Mouse (Mus musculus) layer of hippocampus, postnatal 10 days (tissue): ENCODE data around the gene Mien1. TPM values are rescaled to one million over a fixed set of nuclear protein-coding genes. Genes with fewer than 3 reads are reported as not detected.

ENCODE experiments used
- DNase-seq, 2 experiments: peaks; one replicate each; pipeline ENCODE4 v3.0.0; 2021; ENCODE audit warnings: low spot score in 2 of 2
- long read RNA-seq: library from polyadenylated mRNA; stranded (forward); transcript quantifications from one replicate; pipeline ENCODE4 v2.0.0, GENCODE M21; 2023
- total RNA-seq, 2 experiments: library from RNA; stranded (reverse); gene quantifications; 2 replicates each; pipeline ENCODE4 v1.2.3; 2021

Mien1 gene
- total RNA-seq = 100 to 1,000 TPM; 108 to 110 TPM
- long read RNA-seq, transcript Mien1-201 (4 exons, 747 nt) = major isoform, 87 of 119 reads
- long read RNA-seq, partial matches to known transcripts = 32 of 119 reads
- long read RNA-seq, other reads (novel, unspliced or antisense) = 0 of 119 reads

DNA sequence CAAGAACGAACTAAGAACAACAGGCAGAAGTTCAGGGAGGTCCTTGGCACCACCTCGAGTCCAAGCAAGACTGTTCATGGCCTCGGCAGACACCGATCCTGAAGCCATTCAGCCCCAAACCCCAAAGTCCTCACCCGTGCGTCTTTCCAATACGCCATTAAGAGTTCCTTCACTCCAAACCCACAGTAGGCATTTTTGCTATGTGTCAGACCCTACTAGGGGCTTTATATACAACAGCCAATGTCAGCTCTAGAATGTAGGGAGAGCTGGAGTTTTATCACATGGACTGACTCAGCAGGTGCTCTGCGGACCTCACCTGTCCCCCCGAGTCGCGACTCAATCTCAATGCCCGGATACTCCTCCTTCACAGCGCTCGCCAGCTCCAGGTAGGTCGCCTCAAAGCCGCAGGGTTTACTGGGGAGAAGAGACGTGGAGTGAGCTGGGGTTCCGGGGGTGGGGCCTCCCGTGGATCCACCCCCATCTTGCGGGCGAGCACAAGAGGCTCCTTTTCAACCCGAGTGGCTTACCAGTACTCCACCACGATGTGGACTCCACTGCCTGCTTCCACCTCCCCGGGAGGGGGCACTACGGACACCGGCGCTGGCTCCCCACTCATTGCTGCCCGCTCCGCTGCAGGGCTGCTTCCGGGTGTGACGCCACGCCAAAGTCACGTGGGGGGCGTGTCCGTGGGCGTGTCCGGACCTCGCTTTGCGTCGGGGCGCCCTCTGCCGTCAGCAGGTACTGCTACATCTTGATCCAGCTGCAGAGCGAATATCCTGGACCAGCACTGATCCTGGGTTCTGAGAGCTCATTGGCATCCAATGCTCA is at the start of gene Mien1:
Gene Mien1 (minus strand): TSS at position 661 of the 828 bp plus-strand sequence.
- peak; percentile 99 for DNase-seq

DNA sequence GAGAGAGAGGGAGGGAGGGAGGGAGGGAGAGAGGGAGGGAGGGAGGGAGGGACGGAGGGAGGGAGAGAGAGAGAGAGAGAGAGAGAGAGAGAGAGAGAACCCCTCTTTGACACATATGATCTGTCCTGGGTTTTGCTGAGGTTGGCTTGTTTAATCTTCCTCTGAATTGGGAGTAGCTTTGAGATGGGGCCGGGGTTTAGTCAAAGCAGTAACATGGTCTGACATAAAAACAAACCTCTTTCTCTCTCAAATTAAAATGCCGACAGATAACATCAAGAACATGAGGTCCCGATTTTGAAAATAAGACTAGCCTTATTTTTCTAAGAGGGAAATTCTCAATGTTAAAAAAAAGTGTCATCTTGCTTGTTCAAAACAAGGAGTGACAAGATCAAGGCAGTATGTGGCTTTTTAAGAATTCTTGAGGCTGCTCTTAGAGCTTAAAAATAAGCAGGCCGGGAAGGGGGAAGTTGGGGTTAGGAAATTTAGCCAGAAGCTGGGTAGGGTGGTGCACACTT is 48.8 kb upstream of the Mien1 start:
- DNase-seq = no peak

GRCm38 (mm10) chr11:98485749-98486148 is 47.0 kb upstream of the Mien1 start:
- no peak for DNase-seq

DNA sequence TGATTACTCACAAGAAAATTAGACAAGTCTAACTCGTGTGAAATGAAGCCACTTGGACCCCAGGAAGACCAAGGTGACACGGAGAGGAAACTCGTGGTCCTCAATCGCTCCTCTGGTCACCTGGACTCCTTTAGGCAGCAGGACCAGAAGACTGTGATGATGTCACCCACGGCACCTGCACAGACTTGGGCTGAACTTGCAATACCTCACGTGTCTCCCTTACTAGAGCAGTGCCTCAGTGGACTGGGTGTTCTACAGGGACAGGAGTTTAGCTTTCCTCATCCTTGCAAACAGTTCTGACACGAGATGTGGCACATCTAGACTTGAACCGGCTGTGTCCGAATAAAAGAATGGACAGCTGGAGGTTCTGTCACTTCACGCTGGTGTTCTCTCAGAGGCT is 43.3 kb upstream of the Mien1 start:
- no peak for DNase-seq

GRCm38 (mm10) chr11:98481231-98481630 is 42.4 kb upstream of the Mien1 start:
- no peak for DNase-seq

DNA sequence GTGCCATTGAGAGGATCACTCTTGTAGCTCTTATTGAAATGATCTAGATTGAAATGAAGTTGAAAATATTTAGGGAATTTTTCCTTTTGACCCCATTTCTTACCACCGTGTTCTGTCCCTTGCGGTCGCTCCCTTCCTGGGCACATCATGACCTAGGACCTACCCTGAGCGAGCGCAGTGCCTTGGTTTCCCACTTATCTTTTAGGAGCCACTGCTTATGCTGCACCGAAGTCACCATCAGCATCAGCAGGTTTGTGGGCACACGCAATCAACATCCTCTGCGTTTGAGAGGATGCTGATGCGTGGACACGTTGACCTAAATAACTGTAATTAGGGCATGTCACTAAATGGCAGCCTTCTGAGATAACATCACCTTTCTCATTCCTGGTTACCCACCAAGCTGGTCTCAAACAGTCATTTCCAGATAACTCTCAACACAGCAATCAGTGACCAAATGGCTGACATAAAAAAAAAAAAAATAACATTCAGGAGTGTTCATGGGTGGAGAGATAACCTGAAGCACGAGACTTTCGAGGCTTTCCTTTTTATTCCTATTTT is 41.2 kb upstream of the Mien1 start:
- DNase-seq = no peak

- DNase-seq = no peak
Observed at GRCm38 (mm10) chr11:98479026-98479939, 40.5 kb upstream of the Mien1 start.

DNA sequence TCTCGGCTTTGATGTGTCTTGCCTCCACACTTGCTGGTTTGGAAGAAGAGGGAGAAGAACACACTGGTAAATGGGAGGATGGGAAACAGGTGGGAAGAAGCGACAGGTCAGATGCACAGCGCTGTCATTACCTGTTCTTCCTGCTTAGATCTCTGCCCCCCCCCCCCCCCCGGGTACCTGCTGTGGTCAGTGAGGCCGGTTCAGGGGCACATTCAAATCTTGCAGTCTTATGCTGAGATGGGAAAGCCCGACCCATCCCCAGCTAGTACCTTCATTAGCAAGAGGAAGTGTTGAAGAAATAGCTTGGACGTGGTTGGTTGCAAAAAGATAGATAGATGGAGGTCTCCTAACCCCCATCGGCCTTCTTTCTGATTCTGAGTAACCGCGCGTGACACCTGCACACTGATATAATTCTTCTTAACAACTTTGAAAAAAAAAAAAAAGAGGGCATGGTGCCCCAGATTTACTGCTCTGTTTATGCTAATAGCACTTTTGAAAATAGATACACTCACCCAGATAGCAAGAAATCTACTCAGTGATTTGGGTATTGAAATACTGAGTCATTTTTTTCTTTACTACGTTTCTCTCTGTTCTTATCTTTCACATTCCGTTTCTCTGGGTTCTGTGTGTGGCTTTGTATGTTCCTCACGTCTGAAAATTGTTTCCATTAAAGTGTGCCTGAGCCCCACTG is 38.4 kb upstream of the Mien1 start:
- DNase-seq = no peak

DNA sequence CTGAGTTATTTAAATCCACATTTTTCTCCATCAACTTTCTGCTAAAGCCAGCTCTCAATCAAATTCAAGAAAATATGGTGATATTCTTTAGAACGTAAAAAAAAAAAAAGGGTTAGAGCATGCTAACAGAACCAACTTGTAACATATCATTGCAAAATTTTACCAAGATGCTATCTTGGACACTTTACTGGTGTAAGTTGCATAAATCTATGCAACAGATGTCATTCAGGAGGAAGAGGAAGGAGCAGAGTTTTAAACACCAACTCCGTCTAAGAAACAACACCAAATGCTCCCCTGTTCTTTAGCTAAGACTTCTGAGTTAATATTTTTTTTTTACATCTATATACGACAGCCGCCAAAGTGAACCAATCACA is 37.6 kb upstream of the Mien1 start:
- DNase-seq = no peak

DNA sequence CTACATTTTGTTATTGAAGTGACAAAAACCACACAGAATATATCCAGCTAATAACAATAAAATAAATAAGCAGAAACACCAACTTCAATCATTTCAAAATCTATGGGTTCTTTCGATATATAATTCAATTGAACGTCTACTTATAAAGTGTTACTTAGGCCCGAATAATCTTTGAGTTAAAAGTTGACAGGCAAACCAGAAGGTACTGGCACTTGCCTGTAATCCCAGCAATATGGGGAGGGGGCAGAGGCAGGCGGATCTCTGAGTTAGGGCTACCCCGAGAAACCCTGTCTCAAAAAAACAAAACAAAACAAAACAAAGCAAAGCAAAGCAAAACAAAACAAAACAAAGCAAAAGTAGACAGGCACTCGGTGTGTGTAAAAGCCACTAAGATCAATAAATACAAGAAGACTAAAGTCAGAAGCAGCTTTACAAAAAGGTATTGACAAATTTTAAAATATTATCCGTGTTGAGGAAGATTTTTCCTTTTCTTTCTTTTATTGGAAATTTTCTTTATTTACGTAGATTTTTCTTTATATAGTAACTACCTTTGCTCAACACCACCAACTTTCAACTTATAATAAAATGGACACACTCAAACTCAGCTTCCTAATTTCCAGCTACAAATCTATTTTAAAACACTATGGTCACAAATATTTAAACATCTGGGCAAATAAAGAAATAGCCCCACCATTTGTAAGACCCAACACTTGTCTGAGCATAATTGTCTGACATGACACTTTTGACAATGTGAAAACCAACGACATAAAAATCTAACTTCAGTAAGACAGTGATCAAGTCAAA is 37.0 kb upstream of the Mien1 start:
- no peak for DNase-seq

DNA sequence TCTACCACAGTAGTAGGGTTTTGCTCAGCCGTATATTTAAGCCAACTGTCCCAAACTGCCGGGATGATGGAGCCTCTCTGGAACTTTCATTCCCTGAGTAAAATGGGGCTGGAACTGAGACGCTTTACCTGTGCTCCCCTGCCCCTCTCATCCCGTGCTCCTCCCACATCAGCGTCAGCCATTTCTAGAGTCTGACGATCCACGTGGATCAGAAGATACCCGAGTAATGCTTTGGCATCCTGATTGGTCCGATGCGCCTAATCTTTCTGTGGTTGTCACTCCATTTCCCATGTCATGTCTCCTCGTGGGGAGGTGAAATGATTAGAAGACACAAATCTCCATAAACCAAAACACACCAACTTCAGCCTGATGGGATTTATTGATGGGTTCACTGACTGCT is 36.2 kb upstream of the Mien1 start:
- no peak for DNase-seq

GRCm38 (mm10) chr11:98473916-98474479 is 35.2 kb upstream of the Mien1 start:
- no peak for DNase-seq

- DNase-seq = no peak
Observed at GRCm38 (mm10) chr11:98472696-98473095, 33.9 kb upstream of the Mien1 start.

DNA sequence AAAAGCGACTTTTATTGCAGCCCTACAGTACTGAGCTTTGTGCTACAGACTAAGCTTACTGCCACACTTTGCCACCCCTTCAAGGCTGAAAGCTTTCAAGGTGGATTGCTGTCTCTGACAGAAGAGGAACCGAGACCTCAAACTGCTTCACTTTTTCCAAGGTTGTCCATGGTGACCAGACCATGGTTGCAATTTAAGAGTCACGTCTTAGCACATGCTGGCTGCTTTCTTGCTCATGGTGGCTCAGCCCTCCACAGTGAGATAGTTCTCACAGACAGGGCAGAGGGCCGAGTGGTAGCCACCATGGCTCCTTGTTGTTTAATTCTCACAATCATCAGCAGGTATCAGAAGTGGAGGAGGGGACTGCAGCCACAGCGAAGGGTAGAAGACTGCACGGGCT is 32.0 kb upstream of the Mien1 start:
- no peak for DNase-seq

DNA sequence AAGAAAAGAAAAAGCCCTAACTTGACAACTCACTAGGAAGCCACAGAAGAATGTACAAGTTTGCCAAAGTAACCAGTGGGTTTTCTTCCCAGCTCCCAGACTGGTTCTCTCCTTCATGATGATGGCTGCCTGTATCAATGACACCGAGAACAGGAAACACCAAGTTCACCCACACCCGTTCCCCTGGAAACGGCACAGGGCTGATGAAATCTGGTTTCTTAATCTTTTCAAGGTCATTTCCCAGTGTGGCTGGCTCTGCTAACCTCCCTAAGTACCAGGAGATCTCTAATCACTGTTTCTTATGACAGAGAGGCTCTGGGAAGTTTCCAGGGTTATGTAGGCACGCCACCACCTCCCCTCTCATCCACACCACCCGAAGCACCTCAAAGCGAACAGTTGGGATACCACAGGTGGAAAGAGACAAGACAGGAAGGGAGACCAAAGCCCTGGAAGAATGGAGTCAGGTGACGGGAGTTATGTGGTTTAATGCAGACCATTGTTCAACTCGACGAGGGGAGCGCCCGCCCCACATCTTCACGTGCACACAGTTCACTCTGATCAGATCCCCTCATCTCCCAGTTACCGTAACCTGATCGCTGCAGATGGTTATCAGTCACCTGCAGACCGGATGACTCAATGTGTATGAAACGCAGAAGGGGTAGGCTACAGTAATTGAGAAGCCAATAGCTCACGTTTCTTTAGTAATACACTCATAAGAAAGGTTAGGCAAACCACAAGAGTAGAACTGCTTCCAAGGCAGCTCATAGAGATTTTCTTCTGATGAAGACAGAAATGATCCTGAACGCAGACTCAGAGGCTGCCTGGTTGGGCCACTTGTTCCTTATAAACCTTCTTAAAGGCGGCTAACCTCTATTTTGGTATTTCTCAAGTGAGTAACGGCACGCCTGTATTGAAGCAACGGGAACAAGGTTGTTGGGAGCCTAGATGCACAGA is 31.2 kb upstream of the Mien1 start:
- DNase-seq = no peak

GRCm38 (mm10) chr11:98464516-98464915 is 25.7 kb upstream of the Mien1 start:
- no peak for DNase-seq

DNA sequence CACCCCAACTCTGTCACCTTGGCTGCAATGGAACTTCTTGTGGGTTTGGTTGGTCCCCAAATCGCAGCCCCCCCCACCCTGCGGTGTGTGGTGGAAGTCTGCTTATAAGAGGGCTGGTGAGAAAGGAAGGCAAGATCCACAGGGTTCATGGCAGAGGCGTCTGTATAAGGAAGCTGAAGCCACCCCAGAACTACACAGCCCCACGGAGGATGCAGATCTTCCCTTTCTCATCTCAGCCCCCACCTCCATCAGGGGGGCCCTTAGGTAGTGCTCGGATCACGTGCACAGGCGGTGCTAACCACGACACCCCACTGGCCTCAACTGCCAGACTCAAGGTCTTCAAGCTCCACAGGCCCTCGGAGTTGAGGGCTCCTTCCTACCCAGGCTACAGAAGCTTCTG is 25.1 kb upstream of the Mien1 start:
- DNase-seq = no peak

GRCm38 (mm10) chr11:98462255-98462654 is 23.5 kb upstream of the Mien1 start:
- no peak for DNase-seq
